Mouse (Mus musculus): Measurements from ENCODE around the gene Gm19935.

Gm19935 gene

GRCm38 (mm10) chr8:90830980-90831379 is 13.8 kb upstream of the Gm19935 start:
- DNase-seq (ENCODE audit: extremely low read depth, insufficient read length, low spot score): no peak

GRCm38 (mm10) chr8:90829825-90830224 is 12.6 kb upstream of the Gm19935 start:
- DNase-seq (ENCODE audit: extremely low read depth, insufficient read length, low spot score): no peak

- no peak for DNase-seq (ENCODE audit: extremely low read depth, insufficient read length, low spot score)
Observed at GRCm38 (mm10) chr8:90828987-90829740, 12.0 kb upstream of the Gm19935 start.

- DNase-seq (ENCODE audit: extremely low read depth, insufficient read length, low spot score): peak; percentile 91
Observed at GRCm38 (mm10) chr8:90828181-90828986, 11.2 kb upstream of the Gm19935 start, which contains the start of gene Chd9. Chd9 (plus strand) TSS chr8:90828352.

GRCm38 (mm10) chr8:90825459-90825871 is 8.3 kb upstream of the Gm19935 start:
- no peak for DNase-seq (ENCODE audit: extremely low read depth, insufficient read length, low spot score)

GRCm38 (mm10) chr8:90822443-90822842 is 5.2 kb upstream of the Gm19935 start:
- no peak for DNase-seq (ENCODE audit: extremely low read depth, insufficient read length, low spot score)

- no peak for DNase-seq (ENCODE audit: extremely low read depth, insufficient read length, low spot score)
Observed at GRCm38 (mm10) chr8:90820321-90820696, 3.1 kb upstream of the Gm19935 start.

GRCm38 (mm10) chr8:90819561-90820320 is 2.5 kb upstream of the Gm19935 start:
- DNase-seq (ENCODE audit: extremely low read depth, insufficient read length, low spot score): no peak

GRCm38 (mm10) chr8:90816061-90816882 is 921 bp downstream of the Gm19935 start:
- DNase-seq (ENCODE audit: extremely low read depth, insufficient read length, low spot score): no peak

- DNase-seq (ENCODE audit: extremely low read depth, insufficient read length, low spot score): peak; percentile 50
Observed at GRCm38 (mm10) chr8:90813602-90814320, 3.4 kb downstream of the Gm19935 start.

- no peak for DNase-seq (ENCODE audit: extremely low read depth, insufficient read length, low spot score)
Observed at GRCm38 (mm10) chr8:90799473-90799872, 17.7 kb downstream of the Gm19935 start.

GRCm38 (mm10) chr8:90794990-90795861 is 22.0 kb downstream of the Gm19935 start:
- DNase-seq (ENCODE audit: extremely low read depth, insufficient read length, low spot score): peak; percentile 53

GRCm38 (mm10) chr8:90793710-90794109 is 23.5 kb downstream of the Gm19935 start:
- DNase-seq (ENCODE audit: extremely low read depth, insufficient read length, low spot score): peak; percentile 24

- no peak for DNase-seq (ENCODE audit: extremely low read depth, insufficient read length, low spot score)
Observed at GRCm38 (mm10) chr8:90791616-90792015, 25.6 kb downstream of the Gm19935 start.

- DNase-seq (ENCODE audit: extremely low read depth, insufficient read length, low spot score): no peak
Observed at GRCm38 (mm10) chr8:90769791-90770190, 47.4 kb downstream of the Gm19935 start.

All from 3134 (cell line).